Mouse (Mus musculus) testis, adult 2 months (tissue): ENCODE results near the gene Mical2. TPM values are rescaled to one million over a fixed set of nuclear protein-coding genes. Genes with fewer than 3 reads are reported as not detected.

Source experiments
- H3K27ac ChIP-seq: fragments of 200-500 bp; 2 replicates; pipeline ENCODE4 v1.5.1; 2012; ENCODE audit warnings: low read depth, low read length; ENCODE audit not compliant: control insufficient read depth, insufficient read depth
- H3K27me3 ChIP-seq: fragments of 200-500 bp; 2 replicates; pipeline ENCODE4 v1.6.1; 2012; ENCODE audit warnings: mild to moderate bottlenecking, low read length, moderate library complexity; ENCODE audit not compliant: control insufficient read depth, insufficient read depth
- H3K36me3 ChIP-seq: fragments of 200-500 bp; 2 replicates; pipeline ENCODE4 v1.6.1; 2012; ENCODE audit warnings: mild to moderate bottlenecking, low read length; ENCODE audit not compliant: control insufficient read depth, insufficient read depth
- H3K4me1 ChIP-seq: fragments of 200-500 bp; 2 replicates; pipeline ENCODE4 v1.6.1; 2012; ENCODE audit warnings: low read length; ENCODE audit not compliant: control insufficient read depth, insufficient read depth
- H3K4me3 ChIP-seq: fragments of 200-500 bp; 2 replicates; pipeline ENCODE4 v1.5.1; 2012; ENCODE audit warnings: low read depth, mild to moderate bottlenecking, low read length, moderate library complexity, mixed read lengths; ENCODE audit not compliant: control insufficient read depth
- CTCF ChIP-seq: fragments of 200-500 bp; IDR thresholded peaks from 2 replicates; pipeline ENCODE4 v1.5.1; 2012; ENCODE audit warnings: low read depth, mild to moderate bottlenecking, inconsistent platforms, low read length, moderate library complexity; ENCODE audit not compliant: control insufficient read depth, insufficient read depth, insufficient replicate concordance
- POLR2A ChIP-seq: fragments of 200-500 bp; IDR thresholded peaks from 2 replicates; pipeline ENCODE4 v1.6.1; 2012; ENCODE audit warnings: low read depth, mild to moderate bottlenecking, inconsistent platforms, low read length, moderate library complexity; ENCODE audit not compliant: control insufficient read depth
- polyA plus RNA-seq: library from polyadenylated mRNA; depleted of rRNA; stranded (reverse); fragments of >200 nt; gene quantifications from 2 replicates; pipeline ENCODE4 v1.2.3, GENCODE M21; 2012

The Mical2 gene
- polyA plus RNA-seq, 1 experiment: 148 TPM

DNA sequence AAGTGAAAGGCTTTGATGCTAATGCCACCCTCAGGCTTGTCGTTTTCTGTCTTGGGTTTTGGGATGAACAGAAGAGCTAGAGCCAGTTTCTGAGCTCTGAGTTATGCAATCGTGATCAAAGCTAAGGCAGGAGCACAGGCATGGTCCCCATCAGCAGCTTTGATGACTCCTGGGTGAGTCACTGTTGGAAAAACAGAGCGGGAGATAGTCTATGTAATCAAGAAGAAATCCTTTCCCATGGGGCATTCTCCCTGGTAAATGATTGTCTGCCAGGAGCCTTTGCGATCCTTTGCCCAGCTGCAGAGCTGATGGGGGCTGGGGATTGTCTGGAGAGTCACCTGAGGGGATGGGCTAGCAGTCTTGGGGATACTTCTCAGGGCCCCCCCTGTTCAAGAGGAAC lies 23.5 kb upstream of the Mical2 start:
- H3K36me3 ChIP-seq: no peaks in the 10 kb centered on the region
- TF ChIP-seq POLR2A (no peak), CTCF (no peak)
- no peak overlapping the region for H3K4me3 ChIP-seq
- H3K27ac ChIP-seq: no peak overlapping the region
- H3K4me1 ChIP-seq: no peaks in the 10 kb centered on the region
- H3K27me3 ChIP-seq: no peaks in the 10 kb centered on the region

DNA sequence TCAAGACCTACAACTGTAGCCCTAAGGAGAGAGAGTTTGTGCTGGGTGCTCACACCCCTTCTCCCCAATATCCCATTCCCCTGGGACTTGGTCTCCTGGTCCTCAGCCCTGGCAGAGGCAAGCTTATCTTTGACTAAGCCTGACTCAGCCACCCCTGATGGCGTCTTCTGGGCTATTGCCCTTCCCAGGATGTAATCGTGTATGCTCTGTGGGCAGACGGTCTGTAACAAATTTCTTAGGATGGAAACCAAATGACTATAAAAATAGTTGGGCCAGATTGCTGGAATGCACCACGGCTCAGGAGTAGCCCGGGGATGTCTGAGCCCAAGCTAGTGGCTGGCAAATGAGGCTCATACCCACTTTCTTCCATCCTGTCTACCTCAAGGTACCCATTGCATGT lies 22.8 kb upstream of the Mical2 start:
- H3K4me1 ChIP-seq: no peaks in the 10 kb centered on the region
- no peaks in the 10 kb centered on the region for H3K27me3 ChIP-seq
- H3K27ac ChIP-seq: no peak overlapping the region
- H3K4me3 ChIP-seq: no peak overlapping the region
- H3K36me3 ChIP-seq: no peaks in the 10 kb centered on the region
- TF ChIP-seq POLR2A (no peak), CTCF (no peak)

GRCm38 (mm10) chr7:112203937-112204336 lies 21.7 kb upstream of the Mical2 start:
- TF ChIP-seq CTCF (no peak), POLR2A (no peak)
- Histone ChIP-seq H3K36me3 (no peaks in the 10 kb centered on the region), H3K27me3 (no peaks in the 10 kb centered on the region), H3K4me3 (no peak overlapping the region), H3K4me1 (no peaks in the 10 kb centered on the region), H3K27ac (no peak overlapping the region)

DNA sequence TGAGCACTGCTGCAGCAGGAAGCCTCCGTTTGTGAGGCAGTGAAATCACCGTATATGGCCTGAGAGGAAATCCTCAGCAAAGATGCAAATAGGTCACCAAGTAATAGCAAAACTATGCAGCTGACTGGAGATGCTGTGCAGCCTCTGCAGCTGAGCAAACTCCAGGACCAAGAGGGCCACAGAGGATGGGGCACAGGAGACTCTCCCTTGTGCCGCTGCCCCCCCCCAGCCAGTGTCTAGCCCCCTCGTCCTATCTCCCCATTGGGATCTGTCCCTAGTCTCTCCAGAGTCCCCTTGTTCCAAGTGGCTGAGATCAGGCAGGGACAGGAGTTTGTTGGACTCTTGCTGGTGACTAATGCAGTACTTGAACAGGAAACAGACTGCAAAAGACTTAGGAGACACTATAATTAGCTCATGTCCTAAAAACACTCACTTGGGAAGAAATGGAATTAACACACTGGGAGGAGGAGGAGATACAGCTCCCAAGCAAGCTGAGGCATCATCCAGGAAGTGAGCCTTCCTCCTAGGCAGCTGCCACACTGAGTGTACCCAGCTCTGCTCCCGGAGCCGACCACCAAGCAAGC lies 21.2 kb upstream of the Mical2 start:
- no peaks in the 10 kb centered on the region for H3K36me3 ChIP-seq
- no peak overlapping the region for H3K27ac ChIP-seq
- TF ChIP-seq POLR2A: no peak
- TF ChIP-seq CTCF: no peak
- H3K27me3 ChIP-seq: no peaks in the 10 kb centered on the region
- H3K4me1 ChIP-seq: no peaks in the 10 kb centered on the region
- no peak overlapping the region for H3K4me3 ChIP-seq

GRCm38 (mm10) chr7:112205513-112205912 lies 20.1 kb upstream of the Mical2 start:
- Histone ChIP-seq H3K27ac (no peak overlapping the region), H3K36me3 (no peaks in the 10 kb centered on the region), H3K4me3 (no peak overlapping the region), H3K4me1 (no peaks in the 10 kb centered on the region), H3K27me3 (no peaks in the 10 kb centered on the region)
- no peak for TF ChIP-seq POLR2A
- TF ChIP-seq CTCF: no peak

GRCm38 (mm10) chr7:112207717-112208116 lies 17.9 kb upstream of the Mical2 start:
- no peaks in the 10 kb centered on the region for H3K27me3 ChIP-seq
- no peak for TF ChIP-seq CTCF
- TF ChIP-seq POLR2A: no peak
- H3K4me1 ChIP-seq: no peaks in the 10 kb centered on the region
- no peaks in the 10 kb centered on the region for H3K36me3 ChIP-seq
- no peak overlapping the region for H3K27ac ChIP-seq
- no peak overlapping the region for H3K4me3 ChIP-seq

GRCm38 (mm10) chr7:112208323-112209167 lies 17.1 kb upstream of the Mical2 start:
- H3K27ac ChIP-seq: no peak overlapping the region
- peaks cover 4% of the 10 kb centered on the region; the same call in 1 of the 2 replicates for H3K4me1 ChIP-seq
- H3K36me3 ChIP-seq: no peaks in the 10 kb centered on the region
- TF ChIP-seq CTCF (no peak), POLR2A (no peak)
- no peak overlapping the region for H3K4me3 ChIP-seq
- H3K27me3 ChIP-seq: no peaks in the 10 kb centered on the region
